ENCODE assay signal across 17 mouse cellular contexts in the genomic region with DNA sequence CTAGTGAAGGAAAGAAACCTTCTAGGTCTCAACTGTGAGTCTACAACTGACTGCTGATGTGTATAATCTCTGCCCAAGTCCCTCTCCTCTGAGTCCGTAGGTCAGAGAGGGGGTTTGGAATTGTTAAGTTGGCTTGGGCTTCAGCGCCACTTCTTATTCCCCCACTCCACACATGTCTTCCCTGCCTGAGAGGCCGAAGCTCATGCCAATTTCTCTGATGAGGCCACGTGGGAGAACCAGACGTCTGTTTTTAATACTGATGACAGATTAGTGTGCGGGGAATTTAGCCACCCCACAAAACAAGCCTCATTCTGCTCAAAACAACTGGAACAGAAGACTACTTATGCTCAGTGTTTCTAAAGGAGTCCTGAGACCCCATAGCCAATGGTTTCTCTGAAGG.
DNase-seq lines count a peak whose midpoint lies in the region; ATAC-seq and TF ChIP-seq lines count a peak whose summit lies in the region.
"Had no signal": no experiment of that assay in that cellular context is flagged by ENCODE, and none has a peak within 500 bp of the region (broad histone marks: within the 10 kb centered on the region; RNA-seq: fewer than 3 reads in every experiment).

No protein-coding gene starts in this region.

- no peak overlapping the region for H3K9ac ChIP-seq in heart, embryonic 11.5 days (ENCODE audit: low read depth, low read length)
- H3K9ac ChIP-seq: embryonic facial prominence, embryonic 12.5 days; forebrain, embryonic 12.5 days; heart, embryonic 13.5 days; liver, embryonic 13.5 days; midbrain, embryonic 15.5 days had no signal

- no peak for TF ChIP-seq CTCF in brain, embryonic 14.5 days (IDR thresholded peaks at IDR 0.05; ENCODE audit: borderline replicate concordance, extremely low read depth, insufficient read depth, insufficient read length)

- H3K4me2 ChIP-seq in heart, embryonic 11.5 days = no peak overlapping the region
- H3K4me2 ChIP-seq: embryonic facial prominence, embryonic 12.5 days; forebrain, embryonic 12.5 days; heart, embryonic 13.5 days; liver, embryonic 13.5 days; midbrain, embryonic 15.5 days had no signal

- no peak overlapping the region for H3K27ac ChIP-seq in heart, embryonic 11.5 days (ENCODE audit: low read depth, low read length)
- H3K27ac ChIP-seq: embryonic facial prominence, embryonic 12.5 days; forebrain, embryonic 12.5 days; heart, embryonic 13.5 days; liver, embryonic 13.5 days; midbrain, embryonic 15.5 days had no signal

- no peak for ATAC-seq in heart, embryonic 11.5 days (replicated peaks; ENCODE audit: insufficient number of reproducible peaks, low FRiP score, low TSS enrichment)
- ATAC-seq: lung, postnatal 0 days; midbrain, embryonic 15.5 days had no signal

- no peak overlapping the region for H3K4me3 ChIP-seq in heart, embryonic 11.5 days (ENCODE audit: low read depth, low read length)
- H3K4me3 ChIP-seq: embryonic facial prominence, embryonic 12.5 days; forebrain, embryonic 12.5 days; heart, embryonic 13.5 days; liver, embryonic 13.5 days; megakaryocyte, embryonic 14.5 days; midbrain, embryonic 15.5 days had no signal

- no peaks in the 10 kb centered on the region for H3K27me3 ChIP-seq in heart, embryonic 11.5 days (ENCODE audit: control insufficient read depth, insufficient read depth, low read length)
- H3K27me3 ChIP-seq: embryonic facial prominence, embryonic 12.5 days; forebrain, embryonic 12.5 days; heart, embryonic 13.5 days; liver, embryonic 13.5 days; megakaryocyte, embryonic 14.5 days; midbrain, embryonic 15.5 days had no signal

- DNase-seq in heart, adult 11 months = peak; percentile 90
- DNase-seq in 3T3-L1 (ENCODE audit: low read depth, low spot score) = peak; percentile 15
- peak; percentile 1 for DNase-seq in brain, embryonic 14.5 days (ENCODE audit: low read depth)
- peak; percentile 34 for DNase-seq in forelimb bud, embryonic 11.5 days (ENCODE audit: low read depth, low spot score)
- no peak for DNase-seq in kidney, adult 9 months
- no peak for DNase-seq in ovary, postnatal 14 days (ENCODE audit: low spot score)
- DNase-seq: cerebellum, postnatal 36 days; kidney, adult 8-10 months; kidney, postnatal 36 days; liver, embryonic 13.5 days had no signal

- H3K9me3 ChIP-seq in heart, embryonic 11.5 days (replicated peaks; ENCODE audit: control insufficient read depth, low read length) = no peaks in the 10 kb centered on the region
- H3K9me3 ChIP-seq: embryonic facial prominence, embryonic 12.5 days; forebrain, embryonic 12.5 days; heart, embryonic 13.5 days; liver, embryonic 13.5 days; megakaryocyte, embryonic 14.5 days; midbrain, embryonic 15.5 days had no signal

- no peaks in the 10 kb centered on the region for H3K36me3 ChIP-seq in heart, embryonic 11.5 days (ENCODE audit: control insufficient read depth, insufficient read depth, low read length)
- H3K36me3 ChIP-seq: embryonic facial prominence, embryonic 12.5 days; forebrain, embryonic 12.5 days; heart, embryonic 13.5 days; liver, embryonic 13.5 days; midbrain, embryonic 15.5 days had no signal

- TF ChIP-seq POLR2A in brain, embryonic 14.5 days (IDR thresholded peaks at IDR 0.05; ENCODE audit: borderline replicate concordance, extremely low read depth, insufficient read depth, insufficient read length, poor library complexity, severe bottlenecking) = no peak

- 66% methylated on average over 6 of the region's 6 CpGs for WGBS in heart, embryonic 11.5 days (ENCODE audit: insufficient replicate concordance)

- H3K4me1 ChIP-seq in heart, embryonic 11.5 days (ENCODE audit: control insufficient read depth, insufficient read depth, low read length) = no peaks in the 10 kb centered on the region
- H3K4me1 ChIP-seq: forebrain, embryonic 12.5 days; heart, embryonic 13.5 days; liver, embryonic 13.5 days; megakaryocyte, embryonic 14.5 days; midbrain, embryonic 15.5 days had no signal

Comparison
In these comparisons a context has a peak if more than half of its experiments do, and no peak if none do; other contexts are left out.
1. DNase-seq: peak in heart, adult 11 months (single experiment), 3T3-L1 (single experiment), brain, embryonic 14.5 days (single experiment) and forelimb bud, embryonic 11.5 days (single experiment); none in kidney, adult 9 months (single experiment) and ovary, postnatal 14 days (single experiment).